Mouse (Mus musculus) heart, adult 2 months (tissue): ENCODE data around the gene Dtl.

Experiments
- CTCF ChIP-seq: fragments of 200-600 bp; IDR thresholded peaks from 2 replicates; pipeline ENCODE4 v1.8.1; 2022; ENCODE audit warnings: antibody characterized with exemption, mild to moderate bottlenecking, moderate library complexity
- POLR2A ChIP-seq: fragments of 200-500 bp; IDR thresholded peaks from 2 replicates; pipeline ENCODE4 v1.6.1; 2011; ENCODE audit warnings: mild to moderate bottlenecking, low read depth, low read length, control low read depth; ENCODE audit not compliant: insufficient read depth

DNA sequence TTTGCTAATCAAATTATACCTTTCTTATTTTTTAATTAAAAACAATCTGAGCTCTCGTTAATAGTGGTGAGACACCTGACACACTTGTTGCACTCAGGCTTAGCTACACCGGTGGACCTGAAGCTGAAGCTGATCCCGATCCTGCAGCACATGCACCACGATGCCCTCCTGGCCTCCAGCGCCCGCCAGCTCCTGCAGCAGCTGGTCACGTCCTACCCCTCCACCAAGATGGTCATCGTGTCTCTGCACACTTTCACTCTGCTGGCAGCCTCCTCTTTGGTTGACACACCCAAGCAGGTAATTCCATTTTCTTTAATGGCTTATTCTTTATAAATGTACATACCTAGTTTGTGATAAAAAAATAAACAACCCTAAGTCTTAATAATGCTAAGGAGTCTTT is 20.7 kb upstream of the Dtl start:
- TF ChIP-seq POLR2A, result no peak
- TF ChIP-seq CTCF, result no peak
